Mouse (Mus musculus) intestine, embryonic 15.5 days (tissue): ENCODE results near the gene Arl8b. TPM values are rescaled to one million over a fixed set of nuclear protein-coding genes. Genes with fewer than 3 reads are reported as not detected.

Experiments used
- ATAC-seq: fragments of 200-750 bp; cut with Nextera tagmentation; 2 replicates; pipeline ENCODE4 v1.8.0; 2017; ENCODE audit warnings: moderate TSS enrichment, moderate library complexity
- H3K27ac ChIP-seq: fragments of 300-500 bp; sonication (generic); 2 replicates; pipeline ENCODE4 v1.5.1; 2015; ENCODE audit warnings: mild to moderate bottlenecking, inconsistent platforms
- H3K27me3 ChIP-seq: fragments of 300-500 bp; sonication (generic); replicated peaks from 2 replicates; pipeline ENCODE4 v1.6.1; 2015; ENCODE audit warnings: inconsistent platforms
- H3K36me3 ChIP-seq: fragments of 300-500 bp; sonication (generic); 2 replicates; pipeline ENCODE4 v1.6.1; 2015; ENCODE audit warnings: inconsistent platforms
- H3K4me1 ChIP-seq: fragments of 300-500 bp; sonication (generic); replicated peaks from 2 replicates; pipeline ENCODE4 v1.6.1; 2015; ENCODE audit warnings: inconsistent platforms
- H3K4me2 ChIP-seq: fragments of 300-500 bp; sonication (generic); replicated peaks from 2 replicates; pipeline ENCODE4 v1.6.1; 2015; ENCODE audit warnings: mild to moderate bottlenecking, inconsistent platforms
- H3K4me3 ChIP-seq: fragments of 300-500 bp; sonication (generic); replicated peaks from 2 replicates; pipeline ENCODE4 v1.5.1; 2015; ENCODE audit warnings: inconsistent platforms
- H3K9ac ChIP-seq: fragments of 300-500 bp; sonication (generic); 2 replicates; pipeline ENCODE4 v1.6.1; 2015; ENCODE audit warnings: inconsistent platforms
- H3K9me3 ChIP-seq: fragments of 300-500 bp; sonication (generic); 2 replicates; pipeline ENCODE4 v1.6.1; 2016; ENCODE audit warnings: inconsistent platforms
- WGBS: fragments of 180-500 bp; shearing (Covaris S2); methylation state at CpG from one replicate; pipeline ENCODE4 v1.1.7; 2015; 5-methylcytosine and 5-hydroxymethylcytosine counted together
- polyA plus RNA-seq: library from polyadenylated mRNA; unstranded; fragments of >200 nt; fragmentation: Nextera tagmentation; extraction: Ambion mirVana; gene quantifications from 2 replicates; pipeline ENCODE4 v1.2.1, GENCODE M21; 2015

Arl8b gene
- polyA plus RNA-seq, 1 experiment from 2014 or later, result 98.8 TPM

- H3K4me1 ChIP-seq, result peaks cover 15% of the 10 kb centered on the region
- peak within 1 kb of the TSS; percentile 77 for H3K27ac ChIP-seq
- H3K9ac ChIP-seq, result peak within 1 kb of the TSS; percentile 94
- peak within 1 kb of the TSS; percentile 99 for H3K4me3 ChIP-seq
- WGBS, result under 1% methylated on average over 67 of the region's 67 CpGs
- no peaks in the 10 kb centered on the region for H3K27me3 ChIP-seq
- ATAC-seq, result peak; percentile 99
- H3K36me3 ChIP-seq, result no peaks in the 10 kb centered on the region
- peak within 1 kb of the TSS; percentile 84 for H3K4me2 ChIP-seq
- H3K9me3 ChIP-seq, result no peaks in the 10 kb centered on the region
Observed at GRCm38 (mm10) chr6:108828234-108828868, 45.5 kb downstream of the Arl8b start, which contains the start of gene Edem1. Gene Edem1 (plus strand): TSS chr6:108828641.

GRCm38 (mm10) chr6:108828872-108829271, 46.0 kb downstream of the Arl8b start:
- Histone ChIP-seq H3K27ac (peak overlapping the region; percentile 77), H3K9ac (peak overlapping the region; percentile 94), H3K27me3 (no peaks in the 10 kb centered on the region), H3K36me3 (no peaks in the 10 kb centered on the region), H3K4me1 (peaks cover 19% of the 10 kb centered on the region), H3K4me2 (peak overlapping the region; percentile 84), H3K9me3 (no peaks in the 10 kb centered on the region), H3K4me3 (peak overlapping the region; percentile 99)
- peak; percentile 57 for ATAC-seq
- WGBS, result under 1% methylated on average over 55 of the region's 56 CpGs

GRCm38 (mm10) chr6:108829386-108830370, 46.8 kb downstream of the Arl8b start:
- H3K4me3 ChIP-seq, result peak overlapping the region; percentile 99
- peak overlapping the region; percentile 84 for H3K4me2 ChIP-seq
- H3K27me3 ChIP-seq, result no peaks in the 10 kb centered on the region
- no peak for ATAC-seq
- H3K36me3 ChIP-seq, result no peaks in the 10 kb centered on the region
- WGBS, result 9% methylated on average over 22 of the region's 22 CpGs
- H3K27ac ChIP-seq, result peak overlapping the region; percentile 37; the same call in 1 of the 2 replicates
- H3K9me3 ChIP-seq, result no peaks in the 10 kb centered on the region
- peaks cover 19% of the 10 kb centered on the region for H3K4me1 ChIP-seq
- H3K9ac ChIP-seq, result peak overlapping the region; percentile 94

GRCm38 (mm10) chr6:108832170-108832569, 49.3 kb downstream of the Arl8b start:
- no peak for ATAC-seq
- 52% methylated on average over 1 of the region's 1 CpGs for WGBS
- H3K4me2 ChIP-seq, result no peak overlapping the region
- H3K4me3 ChIP-seq, result no peak overlapping the region
- H3K27me3 ChIP-seq, result no peaks in the 10 kb centered on the region
- no peaks in the 10 kb centered on the region for H3K9me3 ChIP-seq
- H3K27ac ChIP-seq, result no peak overlapping the region
- peaks cover 31% of the 10 kb centered on the region for H3K4me1 ChIP-seq
- H3K36me3 ChIP-seq, result no peaks in the 10 kb centered on the region
- no peak overlapping the region for H3K9ac ChIP-seq

GRCm38 (mm10) chr6:108832989-108833388, 50.1 kb downstream of the Arl8b start:
- no peaks in the 10 kb centered on the region for H3K36me3 ChIP-seq
- H3K4me1 ChIP-seq, result peaks cover 31% of the 10 kb centered on the region
- no peak overlapping the region for H3K27ac ChIP-seq
- 60% methylated on average over 6 of the region's 6 CpGs for WGBS
- H3K9me3 ChIP-seq, result no peaks in the 10 kb centered on the region
- no peaks in the 10 kb centered on the region for H3K27me3 ChIP-seq
- no peak for ATAC-seq
- no peak overlapping the region for H3K9ac ChIP-seq
- H3K4me2 ChIP-seq, result no peak overlapping the region
- H3K4me3 ChIP-seq, result no peak overlapping the region

DNA sequence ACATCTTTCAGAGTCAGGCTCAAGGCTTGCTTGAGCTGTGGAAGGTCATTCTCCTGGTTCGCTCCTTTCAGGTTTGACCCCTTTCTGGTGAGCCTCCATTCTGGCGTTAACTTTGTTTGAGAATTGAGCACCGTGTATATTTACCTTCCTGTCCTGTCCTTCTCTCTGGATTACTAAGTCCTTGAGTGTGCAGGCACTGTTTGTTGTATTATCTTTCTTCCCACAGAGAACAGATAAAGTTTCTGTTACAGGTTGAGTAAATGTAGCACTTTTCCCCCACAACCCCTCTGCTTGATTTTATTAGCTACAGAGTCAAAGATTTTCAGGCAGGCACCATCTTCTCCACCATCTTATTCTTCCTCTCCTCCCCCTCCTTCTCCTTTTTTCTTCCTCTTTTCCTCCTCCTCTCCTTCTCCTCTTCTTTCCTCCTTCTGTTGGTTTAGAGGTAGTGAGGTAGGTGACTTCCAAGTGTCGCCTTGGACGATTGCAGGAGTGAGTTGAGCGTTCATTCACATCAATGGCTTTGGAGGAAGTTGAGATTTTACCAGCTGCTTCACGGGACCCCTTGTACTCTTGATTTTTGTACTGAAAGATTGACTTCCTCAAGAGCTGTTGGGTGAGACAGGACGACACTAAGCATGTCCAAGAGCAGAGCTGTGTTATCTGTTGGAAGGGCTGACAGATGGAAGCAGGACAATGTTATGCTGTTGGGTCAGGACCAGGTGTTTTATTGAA, 51.2 kb downstream of the Arl8b start:
- no peak overlapping the region for H3K4me3 ChIP-seq
- no peaks in the 10 kb centered on the region for H3K9me3 ChIP-seq
- H3K36me3 ChIP-seq, result no peaks in the 10 kb centered on the region
- H3K9ac ChIP-seq, result no peak overlapping the region
- no peaks in the 10 kb centered on the region for H3K27me3 ChIP-seq
- no peak for ATAC-seq
- 0 out of 2 replicates have a peak overlapping the region, but pooled peaks have one; percentile 9 for H3K4me2 ChIP-seq
- peaks cover 31% of the 10 kb centered on the region for H3K4me1 ChIP-seq
- no peak overlapping the region for H3K27ac ChIP-seq
- WGBS, result 56% methylated on average over 8 of the region's 8 CpGs

DNA sequence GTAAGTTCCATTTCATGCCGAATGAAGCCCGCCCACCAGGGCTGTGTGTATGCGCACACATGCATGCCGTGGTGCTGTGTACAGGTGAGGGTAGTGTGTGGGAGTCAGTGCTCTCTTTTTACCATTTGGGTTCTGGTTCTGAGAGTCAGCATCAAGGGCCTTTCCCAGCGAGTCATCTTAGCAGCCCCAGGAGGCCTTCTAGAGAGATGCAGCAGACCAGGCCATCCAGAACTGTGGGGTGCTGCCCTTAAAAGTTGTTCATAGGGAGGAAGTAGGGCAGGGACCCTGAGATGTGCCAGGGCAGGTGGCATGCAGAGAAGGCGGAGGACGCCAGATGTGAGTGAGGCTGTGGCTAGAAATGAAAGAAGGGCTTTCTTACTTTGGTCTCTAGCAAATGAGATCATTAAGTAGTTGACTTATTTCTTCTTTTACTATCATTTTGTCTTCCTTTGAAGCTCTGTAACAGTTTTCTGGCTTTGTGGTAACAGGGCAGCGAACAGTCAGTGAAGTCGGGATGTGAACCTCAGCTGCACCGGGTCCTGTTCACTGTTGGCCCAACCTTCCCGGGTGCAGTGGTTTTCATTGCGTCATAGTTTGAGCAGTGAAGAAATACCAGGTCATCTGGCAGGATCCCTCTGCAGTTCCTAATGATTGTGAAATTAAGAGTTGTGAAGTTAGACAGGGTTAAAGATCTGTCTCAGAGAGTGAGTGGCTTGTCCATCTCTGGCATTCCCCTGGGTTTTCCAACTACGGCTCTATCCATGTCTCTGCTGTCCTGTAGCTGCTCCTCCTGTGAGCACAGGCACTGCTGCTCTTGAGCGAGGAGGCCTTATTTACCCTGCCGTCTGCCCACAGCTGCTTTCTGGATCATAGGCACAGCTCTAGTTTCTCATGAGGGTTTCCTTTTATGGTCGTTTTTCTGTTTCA, 53.1 kb downstream of the Arl8b start:
- peak; percentile 46 for ATAC-seq
- no peak overlapping the region for H3K4me2 ChIP-seq

GRCm38 (mm10) chr6:108837081-108837480, 54.2 kb downstream of the Arl8b start:
- no peak for ATAC-seq
- peaks cover 19% of the 10 kb centered on the region; the same call in 1 of the 2 replicates for H3K4me1 ChIP-seq
- H3K27ac ChIP-seq, result no peak overlapping the region
- H3K4me3 ChIP-seq, result no peak overlapping the region
- H3K4me2 ChIP-seq, result no peak overlapping the region
- H3K9me3 ChIP-seq, result no peaks in the 10 kb centered on the region
- H3K27me3 ChIP-seq, result no peaks in the 10 kb centered on the region
- WGBS, result 92% methylated on average over 4 of the region's 4 CpGs
- no peaks in the 10 kb centered on the region; the same call in 1 of the 2 replicates for H3K36me3 ChIP-seq
- H3K9ac ChIP-seq, result no peak overlapping the region

More for the DNA sequence above, 53.1 kb downstream of the Arl8b start:
- H3K4me3 ChIP-seq, result no peak overlapping the region
- H3K4me1 ChIP-seq, result peaks cover 23% of the 10 kb centered on the region; the same call in 1 of the 2 replicates
- H3K9ac ChIP-seq, result no peak overlapping the region
- H3K27me3 ChIP-seq, result no peaks in the 10 kb centered on the region
- H3K9me3 ChIP-seq, result no peaks in the 10 kb centered on the region
- H3K36me3 ChIP-seq, result no peaks in the 10 kb centered on the region; the same call in 1 of the 2 replicates
- H3K27ac ChIP-seq, result peak overlapping the region; percentile 28; the same call in 1 of the 2 replicates
- 69% methylated on average over 16 of the region's 16 CpGs for WGBS

GRCm38 (mm10) chr6:108837958-108838357, 55.1 kb downstream of the Arl8b start:
- H3K27ac ChIP-seq, result no peak overlapping the region
- H3K27me3 ChIP-seq, result no peaks in the 10 kb centered on the region
- H3K9me3 ChIP-seq, result no peaks in the 10 kb centered on the region
- H3K4me2 ChIP-seq, result no peak overlapping the region
- H3K4me3 ChIP-seq, result no peak overlapping the region
- H3K4me1 ChIP-seq, result peaks cover 17% of the 10 kb centered on the region; the same call in 1 of the 2 replicates
- no peaks in the 10 kb centered on the region; the same call in 1 of the 2 replicates for H3K36me3 ChIP-seq
- 77% methylated on average over 4 of the region's 4 CpGs for WGBS
- peak; percentile 32; the same call in 1 of the 2 replicates for ATAC-seq
- no peak overlapping the region for H3K9ac ChIP-seq

DNA sequence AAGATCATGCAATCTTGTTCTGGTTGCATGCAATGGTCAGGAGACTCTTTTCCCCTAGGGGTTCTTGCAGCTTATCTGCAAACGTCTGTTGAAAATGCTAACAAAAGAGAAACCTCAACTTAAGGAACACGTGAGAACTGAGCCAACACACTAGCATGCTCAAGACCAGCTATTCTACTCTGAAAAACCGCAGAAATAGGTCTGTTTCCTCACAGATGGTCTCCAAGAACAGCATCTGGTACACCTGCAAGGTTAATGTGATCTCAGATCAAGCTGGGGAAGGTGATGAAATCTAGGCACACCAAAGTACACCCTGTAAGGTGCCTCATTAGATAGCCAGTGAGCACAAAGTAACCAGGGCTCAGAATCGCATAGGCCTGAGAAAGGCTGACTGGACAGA, 56.5 kb downstream of the Arl8b start:
- H3K9me3 ChIP-seq, result no peaks in the 10 kb centered on the region
- H3K27me3 ChIP-seq, result no peaks in the 10 kb centered on the region
- WGBS, result 82% methylated on average over 4 of the region's 4 CpGs
- no peak overlapping the region for H3K4me2 ChIP-seq
- H3K27ac ChIP-seq, result no peak overlapping the region
- H3K36me3 ChIP-seq, result no peaks in the 10 kb centered on the region; the same call in 1 of the 2 replicates
- no peak overlapping the region for H3K9ac ChIP-seq
- ATAC-seq, result no peak
- no peak overlapping the region for H3K4me3 ChIP-seq
- peaks cover 12% of the 10 kb centered on the region; the same call in 1 of the 2 replicates for H3K4me1 ChIP-seq
